Mouse (Mus musculus): ENCODE measurements at regions not wholly inside any gene's neighbourhood (a gene's known extent, or its start where the extent isn't known, plus 50 kb on each side); places are given as distances from the start of the nearest gene placed in this dataset.

DNA sequence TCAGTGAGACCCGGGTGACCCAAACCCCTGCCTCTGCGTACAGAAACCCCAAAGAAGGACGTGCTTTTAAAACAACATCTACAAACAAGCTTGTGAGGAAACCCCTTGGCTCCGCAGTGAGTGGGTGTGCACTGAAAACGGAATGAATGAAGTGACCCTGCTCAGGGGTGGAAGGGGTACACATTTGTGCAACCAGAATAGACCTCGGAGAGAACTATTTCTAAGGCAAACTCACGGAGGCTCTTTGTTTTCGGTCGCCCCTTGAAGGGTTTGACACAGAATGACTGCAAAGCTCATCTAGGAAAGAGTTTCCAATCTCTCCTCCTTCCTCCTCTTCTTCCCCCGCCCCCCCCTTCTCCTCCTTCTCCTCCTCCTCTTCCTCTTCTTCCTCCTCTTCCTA is 382.5 kb downstream of the Sox9 start:
- no peak for TF ChIP-seq E2F4 (IDR thresholded peaks at IDR 0.05; ENCODE audit: insufficient read depth)
- TF ChIP-seq CEBPB (IDR thresholded peaks at IDR 0.05; ENCODE audit: insufficient read depth, poor library complexity, severe bottlenecking): no peak
- no peak for TF ChIP-seq USF1 (IDR thresholded peaks at IDR 0.05; ENCODE audit: low read depth)
- TF ChIP-seq POLR2A (IDR thresholded peaks at IDR 0.05; ENCODE audit: insufficient read length, low read depth): no peak

All from myocyte (in vitro differentiated cells).